Comparison of ENCODE assay signal across 37 mouse cellular contexts in the genomic region with DNA sequence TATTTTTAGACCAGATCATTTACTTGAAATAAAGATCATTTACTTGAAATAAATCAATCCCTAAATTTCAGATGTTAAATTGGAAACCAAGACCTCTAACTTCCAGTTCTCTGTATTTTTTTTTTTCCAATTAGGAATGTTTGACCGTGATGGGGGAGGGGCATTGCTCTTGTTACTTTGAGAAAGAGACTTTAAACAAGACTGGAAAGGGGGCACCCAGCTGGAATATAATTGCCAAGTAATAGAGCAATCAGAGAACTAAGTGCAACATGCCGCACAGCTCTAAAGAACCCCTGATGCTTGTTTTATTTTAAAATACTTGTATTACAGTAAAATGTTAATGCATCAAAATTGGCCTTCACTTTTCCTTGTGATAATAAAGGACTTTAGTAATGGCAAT. TPM values are rescaled to one million over a fixed set of nuclear protein-coding genes. Genes with fewer than 3 reads are reported as not detected.
"Had no signal": no experiment of that assay in that cellular context is flagged by ENCODE, and none has a peak within 500 bp of the region (broad histone marks: within the 10 kb centered on the region; RNA-seq: fewer than 3 reads in every experiment).

No protein-coding gene starts in this region.

- H3K4me1 ChIP-seq: heart, embryonic 10.5 days; heart, embryonic 12.5 days; limb, embryonic 10.5 days; limb, embryonic 12.5 days; liver, embryonic 13.5 days; liver, embryonic 15.5 days had no signal

- H3K9ac ChIP-seq: heart, embryonic 12.5 days; hindbrain, embryonic 12.5 days; hindbrain, embryonic 14.5 days; intestine, embryonic 15.5 days; limb, embryonic 12.5 days; liver, embryonic 13.5 days; liver, embryonic 15.5 days; liver, postnatal 0 days had no signal

- ATAC-seq: hindbrain, embryonic 16.5 days; inflammation-experienced regulatory T-cells, adult 6 months; intestine, embryonic 15.5 days; intestine, postnatal 0 days; liver, postnatal 0 days had no signal

- H3K4me2 ChIP-seq: heart, embryonic 12.5 days; hindbrain, embryonic 12.5 days; intestine, embryonic 15.5 days; limb, embryonic 12.5 days; liver, embryonic 11.5 days; liver, embryonic 13.5 days; liver, embryonic 15.5 days had no signal

- H3K9me3 ChIP-seq: heart, embryonic 10.5 days; heart, embryonic 12.5 days; hindbrain, embryonic 10.5 days; hindbrain, embryonic 12.5 days; intestine, embryonic 15.5 days; limb, embryonic 10.5 days; limb, embryonic 12.5 days; liver, embryonic 13.5 days; liver, embryonic 15.5 days had no signal

- H3K36me3 ChIP-seq: heart, embryonic 10.5 days; heart, embryonic 12.5 days; hindbrain, embryonic 10.5 days; hindbrain, embryonic 12.5 days; intestine, embryonic 15.5 days; limb, embryonic 10.5 days; limb, embryonic 12.5 days; liver, embryonic 13.5 days; liver, embryonic 15.5 days had no signal

- DNase-seq: gastrocnemius, adult 2 months; gastrocnemius, postnatal 10 days; gastrocnemius, postnatal 25 days; heart, adult 18-20 months; heart, postnatal 10 days; heart, postnatal 4 days; kidney, adult 18-20 months; kidney, adult 8-10 months; kidney, postnatal 10 days; kidney, postnatal 25 days; kidney, postnatal 4 days; layer of hippocampus, adult 9-11 months; liver; liver, embryonic 13.5 days; liver, postnatal 0 days had no signal

- H3K4me3 ChIP-seq: gastrocnemius, adult 2 months; heart, embryonic 10.5 days; heart, embryonic 12.5 days; hindbrain, embryonic 10.5 days; hindbrain, embryonic 12.5 days; intestine, embryonic 15.5 days; left cerebral cortex, adult 2 months; limb, embryonic 10.5 days; limb, embryonic 12.5 days; liver, embryonic 13.5 days; liver, embryonic 15.5 days had no signal

- H3K27ac ChIP-seq: gastrocnemius, adult 2 months; heart, embryonic 10.5 days; hindbrain, embryonic 10.5 days; hindbrain, embryonic 12.5 days; hindbrain, embryonic 14.5 days; intestine, embryonic 15.5 days; left cerebral cortex, adult 2 months; limb, embryonic 10.5 days; limb, embryonic 12.5 days; liver, embryonic 13.5 days; liver, embryonic 15.5 days had no signal

RNA-seq across cellular contexts. Expression of a gene that starts 4.3 kb away (rescaled TPM):
- total RNA-seq: gastrocnemius, adult 2 months; gastrocnemius, postnatal 10 days; gastrocnemius, postnatal 25 days; gastrocnemius, postnatal 4 days; granulocyte monocyte progenitor cell, adult 5-6 weeks; heart, adult 18-20 months; heart, adult 8-10 months; heart, postnatal 10 days; heart, postnatal 25 days; heart, postnatal 4 days had no signal
- polyA plus RNA-seq: heart, embryonic 10.5 days; heart, embryonic 12.5 days; heart, embryonic 14.5 days; heart, embryonic 16.5 days; inflammation-experienced regulatory T-cells, adult 6 months; intestine, postnatal 0 days; kidney, embryonic 14.5 days; kidney, embryonic 16.5 days; limb, embryonic 10.5 days; limb, embryonic 12.5 days; liver, embryonic 11.5 days; liver, embryonic 13.5 days; liver, embryonic 15.5 days; liver, postnatal 0 days had no signal
